Mouse (Mus musculus) midbrain, embryonic 13.5 days (tissue): ENCODE data around the gene Shisa2. TPM values are rescaled to one million over a fixed set of nuclear protein-coding genes. Genes with fewer than 3 reads are reported as not detected.

Experiments
- ATAC-seq: fragments of 200-750 bp; cut with Nextera tagmentation; 2 replicates; pipeline ENCODE4 v1.8.0; 2017; ENCODE audit warnings: mild to moderate bottlenecking, moderate TSS enrichment, moderate library complexity
- H3K27ac ChIP-seq: fragments of 300-500 bp; sonication (generic); 2 replicates; pipeline ENCODE4 v1.5.1; 2015; ENCODE audit warnings: inconsistent platforms, mild to moderate bottlenecking, moderate library complexity
- H3K27me3 ChIP-seq: fragments of 300-500 bp; sonication (generic); 2 replicates; pipeline ENCODE4 v1.6.1; 2015; ENCODE audit warnings: mild to moderate bottlenecking, inconsistent platforms
- H3K36me3 ChIP-seq: fragments of 300-500 bp; sonication (generic); 2 replicates; pipeline ENCODE4 v1.6.1; 2015; ENCODE audit warnings: mild to moderate bottlenecking, inconsistent platforms
- H3K4me1 ChIP-seq: fragments of 300-500 bp; sonication (generic); replicated peaks from 2 replicates; pipeline ENCODE4 v1.6.1; 2015; ENCODE audit warnings: inconsistent platforms
- H3K4me2 ChIP-seq: fragments of 300-500 bp; sonication (generic); replicated peaks from 2 replicates; pipeline ENCODE4 v1.6.1; 2015; ENCODE audit warnings: moderate library complexity, mild to moderate bottlenecking, inconsistent platforms
- H3K4me3 ChIP-seq: fragments of 300-500 bp; sonication (generic); replicated peaks from 2 replicates; pipeline ENCODE4 v1.5.1; 2015; ENCODE audit warnings: mild to moderate bottlenecking, inconsistent platforms
- H3K9ac ChIP-seq: fragments of 300-500 bp; sonication (generic); replicated peaks from 2 replicates; pipeline ENCODE4 v1.6.1; 2015; ENCODE audit warnings: mild to moderate bottlenecking, inconsistent platforms
- H3K9me3 ChIP-seq: fragments of 300-500 bp; sonication (generic); 2 replicates; pipeline ENCODE4 v1.6.1; 2016; ENCODE audit warnings: mild to moderate bottlenecking, inconsistent platforms
- WGBS: fragments of 180-500 bp; shearing (Covaris S2); methylation state at CpG from one replicate; pipeline ENCODE4 v1.1.7; 2015; 5-methylcytosine and 5-hydroxymethylcytosine counted together
- polyA plus RNA-seq: library from polyadenylated mRNA; unstranded; fragments of >200 nt; fragmentation: Nextera tagmentation; extraction: Ambion mirVana; gene quantifications from 2 replicates; pipeline ENCODE4 v1.2.1, GENCODE M21; 2015

The Shisa2 gene
- polyA plus RNA-seq, 1 experiment from 2014 or later, result 6.2 TPM

DNA sequence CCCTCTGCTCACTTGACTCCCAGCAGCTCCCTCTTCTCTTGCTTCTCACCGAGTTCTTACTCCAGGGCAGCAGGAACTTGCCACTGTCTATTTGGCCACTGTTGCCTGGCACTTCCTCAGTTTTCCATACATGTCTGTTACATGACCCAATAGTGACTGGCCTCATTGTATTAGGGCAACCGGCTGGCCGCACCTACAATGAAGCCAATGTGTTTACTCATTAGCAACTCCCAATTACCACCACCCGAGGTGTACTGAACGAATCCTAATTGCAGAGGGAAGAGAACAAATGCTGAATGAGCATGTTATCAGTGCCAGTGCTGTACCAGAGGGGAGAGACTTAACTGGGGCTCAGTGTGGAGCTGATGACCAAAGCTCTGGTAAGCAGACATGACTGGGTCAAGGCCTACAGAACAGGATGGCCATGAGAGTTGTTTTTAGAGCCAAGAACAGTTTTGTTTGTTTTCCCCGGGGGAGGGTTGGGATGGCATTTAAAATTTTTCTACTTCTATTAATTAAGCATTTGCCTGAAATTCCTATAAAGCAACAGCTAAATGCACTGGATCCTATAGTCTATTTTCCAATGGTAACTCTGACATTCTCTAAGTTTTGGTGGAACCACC, 47.9 kb downstream of the Shisa2 start:
- no peak for ATAC-seq
- 81% methylated on average over 6 of the region's 6 CpGs for WGBS
- H3K4me3 ChIP-seq, result no peak overlapping the region
- H3K27me3 ChIP-seq, result no peaks in the 10 kb centered on the region
- H3K4me1 ChIP-seq, result peaks cover 8% of the 10 kb centered on the region; the same call in 1 of the 2 replicates
- H3K9ac ChIP-seq, result no peak overlapping the region
- H3K4me2 ChIP-seq, result no peak overlapping the region
- H3K27ac ChIP-seq, result no peak overlapping the region
- no peaks in the 10 kb centered on the region for H3K36me3 ChIP-seq
- no peaks in the 10 kb centered on the region for H3K9me3 ChIP-seq

DNA sequence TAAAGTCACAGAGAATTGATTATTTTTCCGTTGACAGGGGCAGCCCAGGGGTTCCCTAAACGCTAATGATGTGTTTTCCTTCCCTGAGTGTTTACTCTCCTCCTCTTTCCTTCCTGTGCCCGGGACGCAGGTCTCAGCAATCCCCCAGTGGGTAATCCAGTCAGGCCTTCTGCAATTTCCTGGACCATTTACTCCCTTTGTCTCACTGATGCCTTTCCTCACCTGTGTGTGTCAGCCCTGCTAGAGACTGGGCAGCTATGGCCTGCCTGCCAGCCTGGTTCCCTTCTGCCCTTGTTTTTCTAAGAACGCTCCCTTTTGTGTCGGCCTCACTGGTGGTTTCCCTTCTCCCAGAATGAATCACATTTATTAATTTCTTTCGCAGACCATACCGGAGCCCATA, 49.4 kb downstream of the Shisa2 start:
- Histone ChIP-seq H3K27ac (no peak overlapping the region), H3K4me2 (no peak overlapping the region), H3K4me1 (peaks cover 8% of the 10 kb centered on the region; the same call in 1 of the 2 replicates), H3K36me3 (no peaks in the 10 kb centered on the region), H3K9me3 (no peaks in the 10 kb centered on the region), H3K9ac (no peak overlapping the region), H3K27me3 (no peaks in the 10 kb centered on the region), H3K4me3 (no peak overlapping the region)
- ATAC-seq, result no peak
- WGBS, result 43% methylated on average over 8 of the region's 8 CpGs

- no peaks in the 10 kb centered on the region for H3K9me3 ChIP-seq
- 82% methylated on average over 4 of the region's 4 CpGs for WGBS
- H3K27me3 ChIP-seq, result no peaks in the 10 kb centered on the region
- H3K36me3 ChIP-seq, result no peaks in the 10 kb centered on the region
- no peak overlapping the region for H3K9ac ChIP-seq
- H3K27ac ChIP-seq, result no peak overlapping the region
- ATAC-seq, result no peak
- no peak overlapping the region for H3K4me2 ChIP-seq
- H3K4me1 ChIP-seq, result peaks cover 8% of the 10 kb centered on the region; the same call in 1 of the 2 replicates
- no peak overlapping the region for H3K4me3 ChIP-seq
These were observed 50.2 kb downstream of the Shisa2 start for GRCm38 (mm10) chr14:59675330-59675729.

GRCm38 (mm10) chr14:59677598-59678003, 52.5 kb downstream of the Shisa2 start:
- no peaks in the 10 kb centered on the region for H3K36me3 ChIP-seq
- H3K27ac ChIP-seq, result no peak overlapping the region
- no peak overlapping the region for H3K9ac ChIP-seq
- no peak overlapping the region for H3K4me3 ChIP-seq
- no peaks in the 10 kb centered on the region for H3K27me3 ChIP-seq
- peaks cover 8% of the 10 kb centered on the region; the same call in 1 of the 2 replicates for H3K4me1 ChIP-seq
- H3K9me3 ChIP-seq, result no peaks in the 10 kb centered on the region
- ATAC-seq, result no peak
- 75% methylated on average over 7 of the region's 7 CpGs for WGBS
- no peak overlapping the region for H3K4me2 ChIP-seq

Other genes starting within 250 kb of the Shisa2 start
- gene Phf11c, start 229.9 kb upstream of the Shisa2 start, polyA plus RNA-seq, result 0.30 and 0.34 TPM in 2 replicates
- 8.3 and 9.4 TPM in 2 replicates for gene Setdb2, start 184.4 kb upstream of the Shisa2 start, polyA plus RNA-seq
- gene Cab39l, start 184.3 kb upstream of the Shisa2 start, polyA plus RNA-seq, result 24.8 and 25.3 TPM in 2 replicates
- 36.4 and 41.9 TPM in 2 replicates for gene Cdadc1, start 27.3 kb upstream of the Shisa2 start, polyA plus RNA-seq